Mouse (Mus musculus): ENCODE results near the gene Tmem52. TPM values are rescaled to one million over a fixed set of nuclear protein-coding genes. Genes with fewer than 3 reads are reported as not detected.

Tmem52 gene
- polyA plus RNA-seq, 1 experiment from 2014 or later, result 2.1 TPM

DNA sequence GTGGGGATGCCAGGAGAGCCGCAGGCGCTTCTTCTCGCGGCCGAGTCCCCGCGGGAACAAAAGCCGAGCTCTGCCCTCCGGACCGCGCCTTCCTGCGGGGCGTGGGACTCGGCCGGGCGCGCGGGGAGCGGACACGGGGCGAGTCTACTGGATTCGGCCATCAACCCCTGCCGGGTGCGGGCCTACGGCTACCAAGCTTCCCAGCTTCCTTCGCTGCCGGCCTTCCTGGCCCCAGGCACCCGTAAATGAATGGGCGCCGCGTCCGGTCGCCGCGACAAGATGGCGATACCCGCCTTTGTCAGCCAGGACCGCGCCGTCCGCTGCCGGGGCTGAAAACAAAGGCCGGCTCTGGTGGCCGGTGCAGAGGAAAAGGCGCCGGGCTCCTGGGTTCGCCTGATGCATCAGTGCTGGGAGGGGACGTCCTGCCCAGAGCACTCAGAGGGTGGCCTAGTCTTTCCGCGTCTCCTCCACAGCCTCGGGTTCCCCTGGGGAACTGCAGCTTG, 23.3 kb downstream of the Tmem52 start:
- Histone ChIP-seq H3K4me3 (ENCODE audit: low read depth, low read length) (peak overlapping the region; percentile 99), H3K4me2 (replicated peaks; ENCODE audit: low read depth, low read length) (peak overlapping the region; percentile 80), H3K4me1 (ENCODE audit: insufficient read depth, low read depth, low read length) (peaks cover 37% of the 10 kb centered on the region), H3K27ac (ENCODE audit: low read length) (peak overlapping the region; percentile 94), H3K27me3 (replicated peaks; ENCODE audit: insufficient read depth, low read length) (no peaks in the 10 kb centered on the region), H3K9me3 (ENCODE audit: low read length) (no peaks in the 10 kb centered on the region), H3K36me3 (ENCODE audit: insufficient read depth, low read length) (no peaks in the 10 kb centered on the region), H3K9ac (replicated peaks; ENCODE audit: low read depth) (peak overlapping the region; percentile 99)
- DNase-seq (ENCODE audit: low spot score) (peak; percentile 76), ATAC-seq (no peak)
- WGBS, result under 1% methylated on average over 48 of the region's 51 CpGs
- TF ChIP-seq EP300 (IDR thresholded peaks at IDR 0.05) (no peak), CTCF (IDR thresholded peaks at IDR 0.05) (no peak)

DNA sequence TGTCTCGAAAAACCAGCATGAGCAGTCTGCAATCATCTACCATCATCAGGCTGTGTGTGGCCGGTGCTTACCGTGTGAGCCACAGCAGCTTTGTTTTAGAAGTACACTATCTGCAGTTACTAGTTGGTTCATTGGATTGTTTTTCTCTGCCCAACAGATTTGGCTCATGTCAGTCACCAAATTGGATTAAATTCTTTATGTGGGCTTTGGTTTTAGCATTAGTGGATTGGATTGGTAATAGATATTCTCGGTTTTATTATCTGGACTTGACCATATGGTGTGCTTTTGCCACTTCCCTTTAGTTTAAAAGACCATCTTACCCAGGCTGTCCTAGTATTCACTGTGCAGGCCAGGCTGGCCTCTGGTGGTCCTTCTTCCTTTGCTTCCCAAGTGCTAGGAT, 26.0 kb downstream of the Tmem52 start:
- no peak overlapping the region for H3K4me2 ChIP-seq (replicated peaks; ENCODE audit: low read depth, low read length)

DNA sequence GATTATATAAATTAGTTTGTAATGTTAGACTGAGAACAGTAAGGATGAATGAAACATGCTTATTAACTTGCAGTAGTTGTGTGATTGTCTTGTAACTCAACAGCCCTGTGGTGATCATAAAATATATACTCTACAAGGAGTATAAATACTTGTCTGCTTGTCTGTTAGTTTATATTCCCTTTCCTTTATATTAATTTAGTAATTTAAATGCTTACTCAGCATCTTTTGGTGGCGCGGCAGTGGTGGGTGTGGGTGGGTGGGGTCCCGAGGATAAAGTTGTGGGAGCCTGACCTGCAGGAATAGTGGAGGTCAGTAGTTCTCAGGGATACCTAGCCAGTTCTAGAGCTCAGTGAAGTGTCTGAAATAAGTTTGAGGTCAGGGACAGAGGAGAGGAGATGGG, 29.0 kb downstream of the Tmem52 start:
- Histone ChIP-seq H3K4me2 (replicated peaks; ENCODE audit: low read depth, low read length) (no peak overlapping the region), H3K4me1 (ENCODE audit: insufficient read depth, low read depth, low read length) (peaks cover 6% of the 10 kb centered on the region; the same call in 1 of the 2 replicates), H3K36me3 (ENCODE audit: insufficient read depth, low read length) (no peaks in the 10 kb centered on the region), H3K9ac (replicated peaks; ENCODE audit: low read depth) (no peak overlapping the region), H3K4me3 (ENCODE audit: low read depth, low read length) (no peak overlapping the region), H3K27me3 (replicated peaks; ENCODE audit: insufficient read depth, low read length) (no peaks in the 10 kb centered on the region), H3K9me3 (ENCODE audit: low read length) (no peaks in the 10 kb centered on the region), H3K27ac (ENCODE audit: low read length) (no peak overlapping the region)
- TF ChIP-seq EP300 (IDR thresholded peaks at IDR 0.05) (no peak), CTCF (IDR thresholded peaks at IDR 0.05) (no peak)
- no peak for ATAC-seq
- no peak for DNase-seq (ENCODE audit: low spot score)
- 70% methylated on average over 3 of the region's 3 CpGs for WGBS

More for the DNA sequence above, 26.0 kb downstream of the Tmem52 start:
- WGBS, result 52% methylated on average over 4 of the region's 4 CpGs
- no peak overlapping the region for H3K4me3 ChIP-seq (ENCODE audit: low read depth, low read length)
- H3K9me3 ChIP-seq (ENCODE audit: low read length), result no peaks in the 10 kb centered on the region
- no peak overlapping the region for H3K9ac ChIP-seq (replicated peaks; ENCODE audit: low read depth)
- ATAC-seq (no peak), DNase-seq (ENCODE audit: low spot score) (no peak)
- TF ChIP-seq CTCF (IDR thresholded peaks at IDR 0.05), result no peak
- no peak for TF ChIP-seq EP300 (IDR thresholded peaks at IDR 0.05)
- H3K4me1 ChIP-seq (ENCODE audit: insufficient read depth, low read depth, low read length), result peaks cover 17% of the 10 kb centered on the region
- H3K27me3 ChIP-seq (replicated peaks; ENCODE audit: insufficient read depth, low read length), result no peaks in the 10 kb centered on the region
- H3K36me3 ChIP-seq (ENCODE audit: insufficient read depth, low read length), result no peaks in the 10 kb centered on the region
- H3K27ac ChIP-seq (ENCODE audit: low read length), result no peak overlapping the region

DNA sequence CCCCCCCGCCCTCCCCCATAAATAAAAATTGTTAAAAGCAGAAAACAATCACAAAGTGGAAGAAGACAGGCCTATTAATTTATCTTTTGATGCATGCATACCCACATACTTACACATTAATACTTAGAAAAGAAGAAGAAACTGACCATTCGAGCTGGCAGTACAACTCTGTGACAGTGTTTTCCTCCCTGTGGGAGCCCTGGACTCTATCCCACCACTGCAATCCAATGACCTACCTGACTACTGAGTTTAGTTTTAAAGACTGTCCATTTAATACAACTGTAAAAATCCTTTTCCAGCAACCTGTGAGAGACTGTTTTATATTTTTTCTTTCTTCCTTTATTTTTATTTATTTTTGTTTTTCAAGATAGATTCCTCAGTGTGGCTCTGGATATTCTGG, 32.2 kb downstream of the Tmem52 start:
- WGBS, result 61% methylated on average over 2 of the region's 2 CpGs
- DNase-seq (ENCODE audit: low spot score), result no peak
- ATAC-seq, result no peak
- TF ChIP-seq CTCF (IDR thresholded peaks at IDR 0.05), result no peak
- no peak for TF ChIP-seq EP300 (IDR thresholded peaks at IDR 0.05)
- H3K4me3 ChIP-seq (ENCODE audit: low read depth, low read length), result no peak overlapping the region
- H3K36me3 ChIP-seq (ENCODE audit: insufficient read depth, low read length), result no peaks in the 10 kb centered on the region
- H3K4me1 ChIP-seq (ENCODE audit: insufficient read depth, low read depth, low read length), result peaks cover 5% of the 10 kb centered on the region; the same call in 1 of the 2 replicates
- H3K9me3 ChIP-seq (ENCODE audit: low read length), result no peaks in the 10 kb centered on the region
- no peaks in the 10 kb centered on the region for H3K27me3 ChIP-seq (replicated peaks; ENCODE audit: insufficient read depth, low read length)
- no peak overlapping the region for H3K27ac ChIP-seq (ENCODE audit: low read length)
- no peak overlapping the region for H3K4me2 ChIP-seq (replicated peaks; ENCODE audit: low read depth, low read length)
- no peak overlapping the region for H3K9ac ChIP-seq (replicated peaks; ENCODE audit: low read depth)

DNA sequence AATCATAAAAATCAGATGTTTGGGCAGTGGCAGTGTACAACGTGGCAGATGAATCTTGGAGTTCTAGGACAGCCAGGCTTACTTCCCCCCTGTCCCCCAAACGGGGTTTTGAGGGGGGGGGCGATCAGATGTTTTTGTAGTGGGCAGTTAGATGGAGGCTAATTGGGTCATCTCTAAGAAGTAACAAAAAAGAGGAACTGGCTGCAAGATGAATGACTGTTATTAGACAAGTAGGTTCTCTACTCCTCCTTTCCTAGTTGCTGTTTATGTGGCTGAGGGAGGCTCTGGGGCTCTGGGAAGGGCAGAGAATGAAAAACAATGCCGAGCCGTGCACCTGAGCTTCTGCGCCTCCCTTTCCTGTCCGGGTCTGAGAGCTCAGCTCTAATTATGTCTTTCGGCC, 36.2 kb downstream of the Tmem52 start:
- no peak overlapping the region for H3K9ac ChIP-seq (replicated peaks; ENCODE audit: low read depth)
- DNase-seq (ENCODE audit: low spot score) (no peak), ATAC-seq (no peak)
- no peak overlapping the region for H3K4me2 ChIP-seq (replicated peaks; ENCODE audit: low read depth, low read length)
- peaks cover 8% of the 10 kb centered on the region; the same call in 1 of the 2 replicates for H3K4me1 ChIP-seq (ENCODE audit: insufficient read depth, low read depth, low read length)
- 50% methylated on average over 8 of the region's 8 CpGs for WGBS
- no peak overlapping the region for H3K4me3 ChIP-seq (ENCODE audit: low read depth, low read length)
- TF ChIP-seq CTCF (IDR thresholded peaks at IDR 0.05) (no peak), EP300 (IDR thresholded peaks at IDR 0.05) (no peak)
- H3K9me3 ChIP-seq (ENCODE audit: low read length), result no peaks in the 10 kb centered on the region
- no peak overlapping the region for H3K27ac ChIP-seq (ENCODE audit: low read length)
- no peaks in the 10 kb centered on the region for H3K36me3 ChIP-seq (ENCODE audit: insufficient read depth, low read length)
- H3K27me3 ChIP-seq (replicated peaks; ENCODE audit: insufficient read depth, low read length), result no peaks in the 10 kb centered on the region

DNA sequence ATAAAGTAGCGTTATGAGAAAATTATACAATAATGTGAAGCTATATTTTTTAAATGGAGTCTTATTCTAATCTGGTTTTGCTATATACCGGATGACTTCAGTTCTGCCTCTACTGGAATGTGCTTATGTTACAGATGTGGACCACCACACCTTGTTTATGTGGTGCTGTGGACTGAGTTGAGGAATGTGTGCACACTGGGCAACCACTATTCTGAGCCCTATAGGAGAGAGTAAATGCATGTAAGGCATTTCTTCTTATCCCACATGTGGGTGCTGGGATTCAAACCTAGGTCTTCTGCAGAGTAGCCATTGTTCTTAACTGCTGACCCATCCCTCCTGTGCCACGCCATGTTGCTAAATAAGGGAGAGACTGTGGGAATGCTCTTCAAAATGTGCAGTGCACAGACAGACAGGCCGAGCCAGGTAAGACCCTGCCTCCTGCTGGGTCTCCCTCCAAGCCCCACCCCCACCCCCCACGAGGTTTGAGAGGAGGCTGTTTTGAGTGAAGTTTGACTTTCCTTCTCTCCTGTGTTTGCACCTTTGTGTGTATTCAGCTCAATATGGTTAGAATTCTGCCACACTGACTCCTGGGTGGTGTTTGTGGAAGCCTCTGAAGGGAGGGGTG, 36.9 kb downstream of the Tmem52 start:
- no peak for DNase-seq (ENCODE audit: low spot score)

More for the DNA sequence above, 36.9 kb downstream of the Tmem52 start:
- H3K27me3 ChIP-seq (replicated peaks; ENCODE audit: insufficient read depth, low read length), result no peaks in the 10 kb centered on the region
- 63% methylated on average over 5 of the region's 5 CpGs for WGBS
- H3K9ac ChIP-seq (replicated peaks; ENCODE audit: low read depth), result no peak overlapping the region
- H3K4me2 ChIP-seq (replicated peaks; ENCODE audit: low read depth, low read length), result no peak overlapping the region
- no peaks in the 10 kb centered on the region for H3K9me3 ChIP-seq (ENCODE audit: low read length)
- H3K4me1 ChIP-seq (ENCODE audit: insufficient read depth, low read depth, low read length), result peaks cover 8% of the 10 kb centered on the region; the same call in 1 of the 2 replicates
- no peak overlapping the region for H3K27ac ChIP-seq (ENCODE audit: low read length)
- TF ChIP-seq EP300 (IDR thresholded peaks at IDR 0.05) (no peak), CTCF (IDR thresholded peaks at IDR 0.05) (no peak)
- ATAC-seq, result no peak
- no peaks in the 10 kb centered on the region for H3K36me3 ChIP-seq (ENCODE audit: insufficient read depth, low read length)
- no peak overlapping the region for H3K4me3 ChIP-seq (ENCODE audit: low read depth, low read length)

All from lung, postnatal 0 days (tissue).